Mouse (Mus musculus): ENCODE measurements around the gene Creb5. TPM values are rescaled to one million over a fixed set of nuclear protein-coding genes. Genes with fewer than 3 reads are reported as not detected.

Creb5 gene
- total RNA-seq, 2 experiments from 2014 or later = 0.30 TPM; not detected in 1

GRCm38 (mm10) chr6:53628714-53629113 lies 341.6 kb downstream of the Creb5 start:
- ATAC-seq (replicated peaks; ENCODE audit: poor library complexity) = no peak

DNA sequence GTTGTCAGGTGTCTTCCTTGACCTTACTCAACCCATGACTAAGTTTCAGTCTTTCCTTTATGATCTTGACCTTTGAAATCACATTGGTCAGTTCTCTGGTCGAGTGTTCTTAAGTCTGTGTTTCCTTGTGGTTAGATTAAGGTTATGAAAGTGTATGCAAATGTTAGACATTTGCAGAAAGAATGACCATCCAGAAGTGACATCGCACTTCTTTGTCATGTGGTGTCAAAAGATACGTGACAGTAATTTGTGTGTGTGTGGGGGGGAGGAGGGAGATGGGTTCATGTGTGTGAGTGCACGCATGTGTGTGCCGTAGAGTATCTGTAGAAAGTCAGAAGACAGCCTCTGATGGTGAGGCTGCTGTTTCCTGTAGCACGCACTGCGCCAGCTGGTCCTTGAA lies 348.4 kb downstream of the Creb5 start:
- ATAC-seq (replicated peaks; ENCODE audit: poor library complexity) = no peak

DNA sequence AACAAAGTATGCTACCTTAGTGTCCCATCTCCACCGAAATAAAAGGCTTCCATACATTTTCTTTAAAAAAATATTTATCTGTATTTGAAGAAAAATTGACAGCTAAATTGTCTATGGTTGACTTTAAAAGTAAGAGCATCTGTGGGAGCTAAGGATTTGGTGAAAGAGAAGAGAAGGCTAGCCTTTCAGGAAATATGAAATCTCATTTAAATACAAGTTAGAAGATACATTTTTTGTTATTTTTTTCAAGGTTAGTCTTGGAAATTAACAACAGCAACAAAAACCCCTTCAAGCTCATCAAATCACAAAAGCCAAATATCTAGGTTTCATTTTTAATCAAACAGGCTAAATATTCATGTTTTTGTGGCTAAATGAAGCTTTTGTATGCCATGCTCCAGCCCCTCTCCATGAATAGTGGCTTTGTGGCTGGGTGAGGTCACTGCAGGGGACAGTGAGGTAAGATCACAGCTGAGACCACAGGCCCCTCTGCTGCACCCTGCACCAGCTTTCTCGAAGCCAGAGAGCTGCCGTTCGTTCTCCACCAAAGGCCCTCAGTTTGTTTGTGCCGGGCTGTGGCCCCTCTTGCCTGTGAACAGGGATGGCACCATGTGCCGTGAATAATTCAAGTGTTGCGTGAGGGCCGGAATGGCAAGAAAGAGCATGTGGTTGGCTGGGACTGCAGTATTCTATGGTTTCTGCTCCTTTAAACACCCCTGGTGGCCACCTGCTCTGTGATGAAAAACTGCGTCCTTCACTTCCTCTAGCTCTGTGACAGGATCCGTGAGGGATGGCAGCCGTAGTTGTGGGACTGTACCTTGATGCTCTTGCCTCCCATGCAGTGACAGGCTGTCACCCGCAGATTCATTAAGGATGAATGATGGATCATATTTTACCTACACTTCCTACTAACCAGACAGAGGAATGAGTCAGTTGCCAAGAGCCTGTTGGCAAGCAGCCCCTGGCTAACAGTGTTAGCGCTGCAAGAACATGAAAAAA lies 350.6 kb downstream of the Creb5 start:
- ATAC-seq (replicated peaks; ENCODE audit: poor library complexity) = no peak

- no peak for ATAC-seq (replicated peaks; ENCODE audit: poor library complexity)
These were observed 354.8 kb downstream of the Creb5 start for GRCm38 (mm10) chr6:53641633-53642605.

DNA sequence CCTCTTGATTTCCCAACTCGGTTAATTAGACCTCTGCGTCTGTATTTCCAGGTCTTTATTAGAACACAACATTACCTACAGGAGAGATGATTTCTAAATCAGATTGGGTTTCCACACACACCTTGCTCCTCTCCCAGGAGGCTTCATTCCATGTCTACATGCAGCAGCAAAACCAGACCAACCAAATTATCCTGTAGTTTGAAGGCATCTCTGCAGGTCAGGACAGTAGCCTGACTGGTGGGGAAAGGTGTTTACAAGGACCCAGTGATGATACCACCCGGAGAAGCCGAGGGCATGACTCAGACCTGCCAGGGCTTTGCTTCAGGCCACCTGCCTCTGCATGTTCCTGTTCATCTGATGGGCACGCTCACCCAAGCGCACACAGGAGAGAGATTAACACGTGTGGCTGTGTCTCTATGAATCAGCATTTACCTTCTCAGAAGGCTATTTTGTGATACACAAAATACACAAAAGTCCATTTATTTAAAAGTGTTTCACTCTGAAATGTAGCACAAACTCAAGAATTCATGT lies 355.8 kb downstream of the Creb5 start:
- ATAC-seq (replicated peaks; ENCODE audit: poor library complexity) = no peak

DNA sequence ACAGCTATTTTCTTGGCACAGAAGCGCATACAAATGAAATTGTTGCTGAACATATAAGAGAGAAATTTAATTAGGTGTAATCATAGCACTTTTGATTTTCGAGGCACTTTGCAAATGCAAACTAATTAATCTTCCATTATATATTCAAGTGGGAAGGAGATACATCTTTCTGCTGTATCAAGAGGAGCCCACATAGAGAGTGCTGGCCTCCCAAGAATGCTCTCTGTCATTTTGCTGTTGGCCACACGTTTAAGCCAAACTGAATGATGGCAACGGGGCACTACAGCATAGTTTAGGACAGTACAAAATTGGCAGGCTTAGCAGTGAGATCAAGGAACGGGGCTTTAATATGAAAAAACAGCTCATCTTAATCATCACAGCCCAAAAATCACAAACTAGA lies 356.4 kb downstream of the Creb5 start:
- ATAC-seq (replicated peaks; ENCODE audit: poor library complexity) = no peak

DNA sequence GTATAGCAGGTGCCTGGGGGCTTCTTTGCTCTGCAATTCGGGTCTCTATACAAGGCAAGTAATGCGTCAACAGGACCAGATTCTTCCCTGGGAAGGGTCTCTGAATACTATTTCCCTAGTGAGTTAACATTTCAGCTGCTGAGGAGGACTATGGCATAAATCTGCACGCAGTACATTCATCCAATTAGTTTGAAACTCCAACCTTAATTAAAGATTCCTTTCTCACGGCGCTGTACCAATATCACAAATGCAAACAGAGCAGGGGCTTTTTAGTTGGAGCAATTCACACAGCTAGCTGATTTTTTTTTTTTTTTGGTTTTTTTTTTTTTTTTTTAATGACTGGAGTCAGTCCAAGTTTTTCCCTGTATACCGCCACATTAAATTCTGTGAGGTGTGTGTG lies 357.0 kb downstream of the Creb5 start:
- ATAC-seq (replicated peaks; ENCODE audit: poor library complexity) = no peak

DNA sequence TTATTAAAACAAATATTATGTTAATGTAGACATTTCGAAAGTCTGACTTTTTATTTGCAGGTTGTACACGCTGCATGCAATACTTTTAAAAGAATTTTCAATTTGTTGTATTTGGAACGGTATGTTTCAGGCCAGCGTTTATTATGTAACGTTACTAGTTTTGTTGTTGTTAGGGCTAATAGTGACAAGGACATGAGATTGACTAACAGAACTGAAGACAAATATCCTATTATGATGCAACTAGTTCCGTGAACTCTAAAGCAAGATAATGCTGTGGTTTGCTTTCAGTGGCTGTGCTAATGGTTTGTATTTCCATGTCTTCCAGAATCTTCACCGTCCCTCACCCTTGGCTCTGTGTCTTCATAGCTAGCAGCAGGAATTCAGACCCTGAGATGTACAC lies 357.9 kb downstream of the Creb5 start:
- ATAC-seq (replicated peaks; ENCODE audit: poor library complexity) = no peak

DNA sequence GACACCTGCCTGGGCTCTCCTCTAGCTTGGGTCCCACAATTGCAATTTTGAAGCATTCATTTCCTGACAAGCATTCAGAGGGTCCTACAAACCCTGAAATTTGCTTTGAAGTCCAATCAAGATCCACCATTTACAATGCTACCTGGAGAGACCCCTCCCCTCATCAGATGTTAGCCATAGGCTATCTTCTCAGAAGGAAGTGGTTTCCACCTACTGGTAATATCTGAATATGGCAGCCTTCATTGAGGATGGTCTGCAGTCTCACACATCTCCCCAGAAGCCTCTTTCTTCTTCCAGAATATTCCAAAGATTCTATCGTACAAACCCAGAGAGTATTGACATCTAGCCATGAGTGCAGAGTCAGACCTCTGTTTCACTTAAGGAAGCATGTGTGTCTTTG lies 362.7 kb downstream of the Creb5 start:
- ATAC-seq (replicated peaks; ENCODE audit: poor library complexity) = no peak

DNA sequence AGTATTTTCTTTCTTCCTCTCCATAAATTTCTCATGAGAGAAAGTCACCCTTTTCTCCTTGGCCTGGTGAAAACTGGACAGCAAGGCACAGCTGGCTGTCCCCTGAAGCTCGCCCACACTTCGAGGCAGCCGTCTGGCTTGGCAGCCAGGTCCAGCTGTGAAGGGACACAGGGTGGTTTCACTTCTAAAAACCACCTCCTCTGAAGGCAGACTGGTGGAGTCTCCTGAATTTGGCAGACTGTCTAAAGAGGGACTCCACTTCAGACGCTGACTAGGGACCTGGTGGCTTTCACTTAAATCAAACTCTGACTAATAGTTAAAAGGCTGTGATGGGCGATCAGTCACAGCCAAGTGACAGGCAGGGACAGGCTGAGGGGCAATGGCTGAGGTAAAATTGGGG lies 365.6 kb downstream of the Creb5 start:
- ATAC-seq (replicated peaks; ENCODE audit: poor library complexity) = no peak

GRCm38 (mm10) chr6:53653706-53654360 lies 366.8 kb downstream of the Creb5 start:
- ATAC-seq (replicated peaks; ENCODE audit: poor library complexity) = no peak

GRCm38 (mm10) chr6:53654361-53654824 lies 367.3 kb downstream of the Creb5 start:
- no peak for ATAC-seq (replicated peaks; ENCODE audit: poor library complexity)

GRCm38 (mm10) chr6:53656466-53656865 lies 369.4 kb downstream of the Creb5 start:
- no peak for ATAC-seq (replicated peaks; ENCODE audit: poor library complexity)

GRCm38 (mm10) chr6:53657483-53657882 lies 370.4 kb downstream of the Creb5 start:
- no peak for ATAC-seq (replicated peaks; ENCODE audit: poor library complexity)

DNA sequence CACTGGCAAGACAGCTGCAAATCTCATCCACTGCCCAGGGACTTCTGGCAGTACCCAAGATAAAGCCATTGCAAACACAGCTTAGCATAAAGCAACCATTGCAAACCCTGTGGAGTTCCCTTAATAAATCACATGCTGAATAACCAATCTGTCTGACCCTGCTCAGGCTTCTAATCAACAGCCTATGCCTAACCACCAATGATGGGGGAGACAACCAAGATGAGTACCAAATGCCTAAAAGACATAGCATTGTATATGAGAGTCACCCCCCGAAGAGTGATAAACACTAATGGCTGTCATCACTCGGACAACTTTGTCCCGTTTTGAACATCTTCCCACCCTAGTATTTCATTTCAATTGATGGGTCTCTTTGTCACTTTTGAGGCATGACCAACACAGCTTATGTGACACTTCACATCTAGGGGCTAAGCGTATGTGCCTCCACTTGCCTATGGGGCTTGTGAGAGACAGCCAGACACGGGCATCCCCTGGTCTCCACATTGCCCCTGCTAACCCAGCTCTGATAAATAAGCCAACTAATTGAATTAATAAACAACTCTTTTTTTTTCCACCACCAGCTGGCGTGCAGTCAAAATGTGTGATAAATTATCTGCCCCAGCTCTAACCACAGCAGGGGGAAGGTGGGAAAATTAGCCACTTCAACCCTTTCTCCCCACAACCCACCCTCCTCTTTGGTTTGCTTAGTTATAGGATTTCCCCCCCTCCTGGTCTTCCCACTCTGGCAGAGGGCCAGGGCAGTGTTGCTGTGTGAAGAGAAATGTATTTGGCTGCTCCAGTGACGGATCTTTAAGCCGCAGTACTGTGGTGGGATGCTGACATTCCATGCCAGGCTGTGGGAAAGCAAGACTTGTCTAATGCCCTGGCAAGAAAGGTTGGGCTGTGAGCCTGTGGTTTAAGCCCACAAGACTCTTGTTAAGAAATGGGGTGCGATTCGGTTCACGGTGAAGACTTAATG lies 376.1 kb downstream of the Creb5 start:
- no peak for ATAC-seq (replicated peaks; ENCODE audit: poor library complexity)

DNA sequence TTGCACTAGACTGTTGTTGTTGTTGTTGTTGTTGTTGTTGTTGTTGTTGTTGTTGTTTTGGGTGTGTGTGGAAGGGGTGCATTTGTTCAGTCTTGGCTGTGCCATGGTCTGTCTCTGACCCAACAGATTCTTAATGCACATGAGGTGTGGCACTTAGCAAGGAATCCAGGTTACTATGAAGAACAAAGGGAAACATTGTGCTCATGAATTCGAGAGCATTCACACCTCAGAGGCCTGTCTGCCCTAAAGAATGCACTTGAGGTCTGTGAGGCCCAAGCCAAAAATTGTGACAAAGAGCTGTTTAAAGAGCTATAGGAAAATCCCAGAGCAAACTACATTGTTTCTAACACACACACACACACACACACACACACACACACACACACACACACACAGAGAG lies 377.7 kb downstream of the Creb5 start:
- no peak for ATAC-seq (replicated peaks; ENCODE audit: poor library complexity)

DNA sequence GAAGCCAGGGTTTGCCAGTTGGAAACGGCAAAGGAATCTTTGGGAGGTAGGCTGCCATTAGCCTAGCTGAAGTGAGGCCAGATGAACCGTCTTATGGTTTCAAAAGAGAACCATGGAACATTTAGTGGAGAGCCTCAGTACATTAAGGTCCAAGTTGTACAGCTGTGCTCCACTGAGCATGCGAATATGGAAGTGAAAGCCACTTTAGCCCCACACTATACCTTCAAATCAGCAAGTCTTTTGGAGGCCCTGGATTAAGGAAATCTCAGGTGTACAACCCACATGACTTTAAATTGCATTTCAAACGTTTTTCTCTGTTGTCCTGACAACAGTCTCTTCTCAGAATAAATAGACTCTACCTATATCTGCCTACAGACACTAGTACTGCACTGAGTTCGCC lies 379.4 kb downstream of the Creb5 start:
- ATAC-seq (replicated peaks; ENCODE audit: poor library complexity) = no peak

- ATAC-seq (replicated peaks; ENCODE audit: poor library complexity) = no peak
These were observed 391.2 kb downstream of the Creb5 start for GRCm38 (mm10) chr6:53678307-53678706.

DNA sequence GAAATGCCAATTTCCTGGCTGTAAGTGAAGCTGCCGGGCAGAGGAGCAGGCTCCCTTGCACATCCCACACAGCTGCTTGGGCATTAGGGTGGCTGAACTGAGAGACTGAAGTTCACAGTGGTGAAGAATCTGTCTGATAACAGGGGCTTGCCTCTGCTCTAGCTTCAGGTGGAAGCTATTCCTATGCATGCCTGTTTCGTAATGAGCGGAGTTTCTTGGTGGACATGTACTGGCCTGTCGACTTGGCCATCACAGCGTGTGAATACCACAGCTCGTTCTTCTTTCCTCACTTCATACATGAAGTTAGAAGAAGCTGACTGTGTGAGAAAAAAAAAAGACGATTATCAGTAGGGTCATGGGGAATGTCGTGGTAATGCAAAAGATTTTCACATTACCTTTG lies 393.0 kb downstream of the Creb5 start:
- ATAC-seq (replicated peaks; ENCODE audit: poor library complexity) = no peak
